Mouse (Mus musculus): ENCODE measurements around the gene Bloc1s4.

Bloc1s4 gene

GRCm38 (mm10) chr5:36719601-36720000 lies 28.8 kb downstream of the Bloc1s4 start:
- no peak for DNase-seq (ENCODE audit: low read depth, low spot score)

- no peak for DNase-seq (ENCODE audit: low read depth, low spot score)
Measured at GRCm38 (mm10) chr5:36719135-36719534, 29.3 kb downstream of the Bloc1s4 start.

- DNase-seq (ENCODE audit: low read depth, low spot score): no peak
Measured at GRCm38 (mm10) chr5:36717889-36718288, 30.6 kb downstream of the Bloc1s4 start.

- no peak for DNase-seq (ENCODE audit: low read depth, low spot score)
Measured at GRCm38 (mm10) chr5:36716816-36717215, 31.6 kb downstream of the Bloc1s4 start.

GRCm38 (mm10) chr5:36714832-36715231 lies 33.6 kb downstream of the Bloc1s4 start:
- no peak for DNase-seq (ENCODE audit: low read depth, low spot score)

GRCm38 (mm10) chr5:36713693-36714092 lies 34.8 kb downstream of the Bloc1s4 start:
- no peak for DNase-seq (ENCODE audit: low read depth, low spot score)

- peak; percentile 88 for DNase-seq (ENCODE audit: low read depth, low spot score)
Measured at GRCm38 (mm10) chr5:36712553-36713534, 35.6 kb downstream of the Bloc1s4 start.

- no peak for DNase-seq (ENCODE audit: low read depth, low spot score)
Measured at GRCm38 (mm10) chr5:36711863-36712262, 36.6 kb downstream of the Bloc1s4 start.

GRCm38 (mm10) chr5:36705792-36706191 lies 42.7 kb downstream of the Bloc1s4 start:
- DNase-seq (ENCODE audit: low read depth, low spot score): no peak

GRCm38 (mm10) chr5:36705390-36705789 lies 43.1 kb downstream of the Bloc1s4 start:
- DNase-seq (ENCODE audit: low read depth, low spot score): no peak

GRCm38 (mm10) chr5:36704684-36705083 lies 43.8 kb downstream of the Bloc1s4 start:
- DNase-seq (ENCODE audit: low read depth, low spot score): no peak

GRCm38 (mm10) chr5:36700939-36701620 lies 47.4 kb downstream of the Bloc1s4 start:
- DNase-seq (ENCODE audit: low read depth, low spot score): no peak

GRCm38 (mm10) chr5:36698689-36699088 lies 49.8 kb downstream of the Bloc1s4 start:
- DNase-seq (ENCODE audit: low read depth, low spot score): no peak

GRCm38 (mm10) chr5:36698067-36698670 lies 50.3 kb downstream of the Bloc1s4 start:
- DNase-seq (ENCODE audit: low read depth, low spot score): no peak
